9 mouse cellular contexts compared by ENCODE assay signal in the genomic region with DNA sequence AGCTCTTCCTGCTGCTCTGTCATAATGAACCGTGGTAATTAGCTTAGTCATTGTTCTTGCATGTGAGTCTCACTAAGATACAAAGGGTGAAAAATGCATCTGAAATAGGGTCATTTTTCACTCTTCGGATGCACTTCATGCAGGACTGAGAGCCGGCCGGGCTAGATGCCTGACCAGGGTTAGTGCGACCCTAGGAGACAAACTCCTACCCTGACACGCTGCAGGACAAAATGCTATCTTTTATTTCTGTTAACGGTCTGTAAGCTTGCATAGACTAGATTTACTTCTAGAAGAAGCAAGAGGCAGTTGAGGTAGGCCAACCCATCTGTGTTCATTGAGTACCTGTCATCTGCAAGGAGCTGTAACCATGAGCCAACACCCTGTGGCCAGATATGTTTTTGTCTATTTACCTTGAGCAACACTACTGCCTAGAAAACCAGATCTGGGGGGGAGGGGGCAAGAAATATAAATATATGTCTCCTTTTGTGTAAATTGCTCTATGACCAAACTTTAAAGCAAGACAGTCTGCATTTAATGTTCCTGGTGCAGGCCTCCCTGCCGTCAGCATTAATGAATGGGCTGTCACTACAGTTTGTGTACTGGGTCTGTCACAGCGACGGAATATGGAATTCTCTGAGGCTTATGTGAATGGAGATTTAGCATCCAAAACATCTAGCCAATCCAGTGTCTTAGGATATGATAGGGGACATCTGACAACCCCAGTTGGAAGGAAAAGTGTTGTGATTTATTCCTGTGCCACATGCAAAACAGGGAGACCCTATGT.
DNase-seq lines count a peak whose midpoint lies in the region; ATAC-seq lines count a peak whose summit lies in the region.
"Had no signal": no experiment of that assay in that cellular context is flagged by ENCODE, and none has a peak within 500 bp of the region (broad histone marks: within the 10 kb centered on the region; RNA-seq: fewer than 3 reads in every experiment).

No protein-coding gene starts in this region.

- WGBS in heart, embryonic 11.5 days (ENCODE audit: insufficient replicate concordance), result 65% methylated on average over 10 of the region's 10 CpGs
- 66% methylated on average over 10 of the region's 10 CpGs for WGBS in embryonic facial prominence, embryonic 12.5 days
- WGBS in hindbrain, embryonic 16.5 days, result 24% methylated on average over 10 of the region's 10 CpGs
- 41% methylated on average over 10 of the region's 10 CpGs for WGBS in midbrain, embryonic 14.5 days

- H3K27me3 ChIP-seq in heart, embryonic 11.5 days (ENCODE audit: control insufficient read depth, insufficient read depth, low read length), result no peaks in the 10 kb centered on the region
- peaks cover 4% of the 10 kb centered on the region; the same call in 1 of the 2 replicates for H3K27me3 ChIP-seq in embryonic facial prominence, embryonic 12.5 days
- no peaks in the 10 kb centered on the region for H3K27me3 ChIP-seq in hindbrain, embryonic 16.5 days (replicated peaks; ENCODE audit: control insufficient read depth, insufficient read depth, low read length)
- no peaks in the 10 kb centered on the region; the same call in 1 of the 2 replicates for H3K27me3 ChIP-seq in midbrain, embryonic 14.5 days (ENCODE audit: control insufficient read depth, insufficient read depth, low read length)

- no peak for ATAC-seq in heart, embryonic 11.5 days (replicated peaks; ENCODE audit: insufficient number of reproducible peaks, low FRiP score, low TSS enrichment)
- ATAC-seq in embryonic facial prominence, embryonic 12.5 days (ENCODE audit: insufficient number of reproducible peaks, insufficient read depth, low FRiP score, low TSS enrichment), result no peak
- no peak for ATAC-seq in hindbrain, embryonic 16.5 days
- no peak for ATAC-seq in midbrain, embryonic 14.5 days (ENCODE audit: low FRiP score, low TSS enrichment)
- no peak for ATAC-seq in CD4-positive, CD25-positive, alpha-beta regulatory T cell, adult 4 months

- no peak for DNase-seq in heart, postnatal 14 days
- peak; percentile 29 for DNase-seq in midbrain, embryonic 14.5 days
- DNase-seq in left cerebral cortex, postnatal 36 days (ENCODE audit: low spot score in 2 of 2), result no peak
- DNase-seq in yolk sac, embryonic 10.5 days (ENCODE audit: low spot score), result no peak

- peak overlapping the region; percentile 62 for H3K4me2 ChIP-seq in heart, embryonic 11.5 days
- peak overlapping the region; percentile 80 for H3K4me2 ChIP-seq in embryonic facial prominence, embryonic 12.5 days (replicated peaks)
- peak overlapping the region; percentile 80 for H3K4me2 ChIP-seq in hindbrain, embryonic 16.5 days (ENCODE audit: low read length)
- H3K4me2 ChIP-seq in midbrain, embryonic 14.5 days (ENCODE audit: low read length), result peak overlapping the region; percentile 99

- H3K4me1 ChIP-seq in heart, embryonic 11.5 days (ENCODE audit: control insufficient read depth, insufficient read depth, low read length), result peaks cover 62% of the 10 kb centered on the region
- H3K4me1 ChIP-seq in embryonic facial prominence, embryonic 12.5 days, result peaks cover 14% of the 10 kb centered on the region; the same call in 1 of the 2 replicates
- peaks cover 52% of the 10 kb centered on the region for H3K4me1 ChIP-seq in hindbrain, embryonic 16.5 days (ENCODE audit: control insufficient read depth, insufficient read depth, low read depth, low read length)
- H3K4me1 ChIP-seq in midbrain, embryonic 14.5 days (ENCODE audit: control insufficient read depth, insufficient read depth, low read length), result peaks cover 19% of the 10 kb centered on the region; the same call in 1 of the 2 replicates

- intact Hi-C loops in heart, postnatal 14 days (cut with DNase I), result loop anchor here (5.0 kb wide), 3 partner anchors 39 to 316 kb away; no protein-coding TSS in a partner anchor
- intact Hi-C loops in left cerebral cortex, postnatal 36 days (cut with DNase I), result loop anchor here (5.0 kb wide), 3 partner anchors 44 to 511 kb away; no protein-coding TSS in a partner anchor

- H3K9me3 ChIP-seq in heart, embryonic 11.5 days (replicated peaks; ENCODE audit: control insufficient read depth, low read length), result no peaks in the 10 kb centered on the region
- H3K9me3 ChIP-seq in embryonic facial prominence, embryonic 12.5 days, result no peaks in the 10 kb centered on the region
- H3K9me3 ChIP-seq in hindbrain, embryonic 16.5 days (ENCODE audit: control insufficient read depth, low read length), result no peaks in the 10 kb centered on the region
- H3K9me3 ChIP-seq in midbrain, embryonic 14.5 days (ENCODE audit: control insufficient read depth, low read length), result no peaks in the 10 kb centered on the region

- H3K9ac ChIP-seq in heart, embryonic 11.5 days (ENCODE audit: low read depth, low read length), result peak overlapping the region; percentile 76
- H3K9ac ChIP-seq in embryonic facial prominence, embryonic 12.5 days, result no peak overlapping the region
- H3K9ac ChIP-seq in hindbrain, embryonic 16.5 days (ENCODE audit: low read depth, low read length), result peak overlapping the region; percentile 89
- H3K9ac ChIP-seq in midbrain, embryonic 14.5 days (replicated peaks; ENCODE audit: low read length), result no peak overlapping the region; the same call in 1 of the 2 replicates

- H3K27ac ChIP-seq in heart, embryonic 11.5 days (ENCODE audit: low read depth, low read length), result no peak overlapping the region
- no peak overlapping the region for H3K27ac ChIP-seq in embryonic facial prominence, embryonic 12.5 days
- H3K27ac ChIP-seq in hindbrain, embryonic 16.5 days (ENCODE audit: low read depth, low read length), result peak overlapping the region; percentile 32
- no peak overlapping the region; the same call in 1 of the 2 replicates for H3K27ac ChIP-seq in midbrain, embryonic 14.5 days (replicated peaks; ENCODE audit: low read depth, low read length)

- H3K4me3 ChIP-seq in heart, embryonic 11.5 days (ENCODE audit: low read depth, low read length), result peak overlapping the region; percentile 59
- peak overlapping the region; percentile 78 for H3K4me3 ChIP-seq in embryonic facial prominence, embryonic 12.5 days
- peak overlapping the region; percentile 66 for H3K4me3 ChIP-seq in hindbrain, embryonic 16.5 days (ENCODE audit: low read length)
- peak overlapping the region; percentile 70 for H3K4me3 ChIP-seq in midbrain, embryonic 14.5 days (replicated peaks; ENCODE audit: low read depth, low read length)
- H3K4me3 ChIP-seq: erythroblast, embryonic 14.5 days had no signal

- no peaks in the 10 kb centered on the region for H3K36me3 ChIP-seq in heart, embryonic 11.5 days (ENCODE audit: control insufficient read depth, insufficient read depth, low read length)
- H3K36me3 ChIP-seq in embryonic facial prominence, embryonic 12.5 days, result no peaks in the 10 kb centered on the region
- H3K36me3 ChIP-seq in hindbrain, embryonic 16.5 days (ENCODE audit: control insufficient read depth, insufficient read depth, low read length), result no peaks in the 10 kb centered on the region
- H3K36me3 ChIP-seq in midbrain, embryonic 14.5 days (ENCODE audit: control insufficient read depth, insufficient read depth, low read length), result no peaks in the 10 kb centered on the region

Comparison
In these comparisons a context has a peak if more than half of its experiments do, and no peak if none do; other contexts are left out.
1. H3K9ac ChIP-seq: peak in heart, embryonic 11.5 days (single experiment) and hindbrain, embryonic 16.5 days (single experiment); none in embryonic facial prominence, embryonic 12.5 days (single experiment) and midbrain, embryonic 14.5 days (single experiment).
2. Peak in every context shown above with its lines, with median percentiles within 50 percentile points of each other: H3K4me2 ChIP-seq and H3K4me3 ChIP-seq.